Mouse (Mus musculus): ENCODE results near the gene Hsp90aa1. TPM values are rescaled to one million over a fixed set of nuclear protein-coding genes. Genes with fewer than 3 reads are reported as not detected.
"Not testable (repeated sequence)": the region's sequence is repeated elsewhere in the genome, so short reads cannot be mapped to it uniquely, and the experiment has no call there.

The Hsp90aa1 gene
- polyA plus RNA-seq, 1 experiment from 2014 or later: 698 TPM

DNA sequence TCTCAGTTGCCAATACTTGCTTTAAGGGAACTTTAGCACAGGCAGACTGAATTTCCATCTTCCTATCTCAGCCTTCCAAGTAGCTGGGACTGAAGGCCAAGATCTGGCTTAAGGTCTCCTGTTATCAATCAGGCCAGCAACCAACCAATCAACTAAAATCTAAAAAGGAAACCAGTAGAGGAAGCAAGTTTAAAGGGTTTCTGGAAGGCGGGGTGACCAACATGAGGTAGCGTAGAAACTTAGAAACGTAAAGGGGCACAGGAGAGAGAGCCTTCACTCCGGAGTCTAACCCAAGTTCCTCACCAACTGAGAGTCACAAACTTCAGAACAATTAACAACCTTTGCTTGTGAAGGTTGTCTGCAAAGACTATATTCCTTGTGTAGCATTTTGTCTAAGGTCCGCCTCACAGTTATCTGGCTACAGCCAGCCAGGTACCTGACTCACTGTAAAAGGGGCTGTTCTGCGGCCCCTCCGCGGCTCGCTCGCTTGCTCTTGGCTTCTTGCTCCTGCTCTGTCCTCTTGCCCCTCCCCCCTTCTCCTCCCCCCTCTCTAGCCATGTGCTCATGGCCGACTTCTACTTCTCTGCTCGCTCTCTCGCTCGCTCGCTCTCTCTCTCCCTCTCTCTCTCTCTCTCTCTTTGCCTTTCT is 3.9 kb downstream of the Hsp90aa1 start:
- Histone ChIP-seq H3K4me2 (peak overlapping the region; percentile 54), H3K36me3 (peaks cover 12% of the 10 kb centered on the region), H3K4me1 (peaks cover 54% of the 10 kb centered on the region), H3K9me3 (no peaks in the 10 kb centered on the region), H3K27me3 (replicated peaks) (no peaks in the 10 kb centered on the region), H3K9ac (peak overlapping the region; percentile 73), H3K4me3 (no peak overlapping the region), H3K27ac (replicated peaks) (no peak overlapping the region; the same call in 1 of the 2 replicates)
- WGBS: 30% methylated on average over 13 of the region's 15 CpGs
- ATAC-seq (ENCODE audit: extremely low read depth, insufficient number of reproducible peaks, low FRiP score, low TSS enrichment): no peak

DNA sequence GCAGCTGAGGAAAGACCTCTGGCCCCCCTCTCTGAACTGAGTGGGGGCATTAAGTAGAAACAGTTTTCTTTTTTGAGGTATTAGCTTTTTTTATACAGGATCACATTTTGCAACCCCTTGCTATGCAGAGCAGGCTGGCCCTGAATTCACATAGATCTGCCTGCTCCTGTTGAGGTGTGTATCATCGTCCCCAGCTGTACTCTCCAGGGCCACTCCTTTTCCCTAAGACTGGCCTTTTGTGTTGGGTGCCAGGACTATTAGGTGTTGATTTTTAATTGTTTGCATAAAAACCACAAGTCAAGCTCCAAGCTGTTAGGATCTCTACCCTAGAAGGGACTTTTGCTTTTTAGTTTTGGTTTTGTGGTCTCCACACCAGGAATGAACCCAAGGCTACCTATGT is 4.4 kb downstream of the Hsp90aa1 start:
- Histone ChIP-seq H3K27me3 (replicated peaks) (no peaks in the 10 kb centered on the region), H3K9me3 (no peaks in the 10 kb centered on the region), H3K36me3 (peaks cover 17% of the 10 kb centered on the region), H3K27ac (replicated peaks) (no peak overlapping the region; the same call in 1 of the 2 replicates), H3K4me3 (no peak overlapping the region), H3K4me1 (peaks cover 53% of the 10 kb centered on the region), H3K4me2 (peak overlapping the region; percentile 54; the same call in 1 of the 2 replicates), H3K9ac (peak overlapping the region; percentile 37)
- ATAC-seq (ENCODE audit: extremely low read depth, insufficient number of reproducible peaks, low FRiP score, low TSS enrichment): no peak
- 67% methylated on average over 1 of the region's 1 CpGs for WGBS

DNA sequence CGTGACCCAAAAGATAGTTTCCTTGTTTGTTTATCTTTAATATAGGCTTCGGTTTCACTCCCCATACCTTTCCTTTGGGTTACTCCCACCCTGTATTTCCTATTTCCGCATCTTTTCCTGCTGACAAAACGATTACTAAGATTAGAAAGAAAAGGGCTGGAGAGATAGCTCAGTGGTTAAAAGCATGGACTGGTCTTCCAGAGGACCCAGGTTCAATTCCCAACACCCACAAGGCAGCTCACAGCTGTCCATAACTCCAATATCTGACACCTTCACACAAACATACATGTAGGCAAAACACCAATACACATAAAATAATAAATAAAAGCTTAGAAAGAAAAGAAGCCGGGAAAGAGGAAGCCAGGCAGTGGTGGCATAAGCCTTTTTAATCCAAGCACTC is 5.1 kb downstream of the Hsp90aa1 start:
- peaks cover 22% of the 10 kb centered on the region for H3K36me3 ChIP-seq
- peaks cover 56% of the 10 kb centered on the region for H3K4me1 ChIP-seq
- no peak for ATAC-seq (ENCODE audit: extremely low read depth, insufficient number of reproducible peaks, low FRiP score, low TSS enrichment)
- H3K9me3 ChIP-seq: no peaks in the 10 kb centered on the region
- H3K4me2 ChIP-seq: no peak overlapping the region
- H3K27ac ChIP-seq (replicated peaks): no peak overlapping the region
- H3K4me3 ChIP-seq: no peak overlapping the region
- no peak overlapping the region for H3K9ac ChIP-seq
- no peaks in the 10 kb centered on the region for H3K27me3 ChIP-seq (replicated peaks)
- WGBS: 61% methylated on average over 5 of the region's 5 CpGs

DNA sequence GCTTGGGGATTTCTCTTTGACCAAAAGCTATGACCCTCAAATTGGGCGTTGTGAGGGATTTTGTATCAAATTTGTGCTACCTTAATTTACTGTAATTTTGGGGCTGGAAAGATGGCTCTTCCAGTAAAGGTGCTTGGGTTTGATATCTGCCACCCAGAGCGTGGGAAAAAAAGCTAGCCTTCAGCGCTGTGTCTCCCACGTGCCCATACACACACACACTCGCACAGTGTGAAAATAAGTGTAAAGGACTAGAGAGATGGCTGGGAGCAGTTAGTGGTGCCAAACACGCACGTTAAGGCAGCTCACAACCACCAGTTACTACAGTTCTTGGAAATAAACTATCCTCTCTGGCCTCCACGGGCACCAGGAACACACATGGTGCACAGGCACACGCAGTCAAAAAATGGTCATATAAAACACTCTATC is 5.5 kb downstream of the Hsp90aa1 start:
- no peak for ATAC-seq (ENCODE audit: extremely low read depth, insufficient number of reproducible peaks, low FRiP score, low TSS enrichment)
- 47% methylated on average over 9 of the region's 9 CpGs for WGBS
- H3K27ac ChIP-seq (replicated peaks): peak overlapping the region; percentile 87

DNA sequence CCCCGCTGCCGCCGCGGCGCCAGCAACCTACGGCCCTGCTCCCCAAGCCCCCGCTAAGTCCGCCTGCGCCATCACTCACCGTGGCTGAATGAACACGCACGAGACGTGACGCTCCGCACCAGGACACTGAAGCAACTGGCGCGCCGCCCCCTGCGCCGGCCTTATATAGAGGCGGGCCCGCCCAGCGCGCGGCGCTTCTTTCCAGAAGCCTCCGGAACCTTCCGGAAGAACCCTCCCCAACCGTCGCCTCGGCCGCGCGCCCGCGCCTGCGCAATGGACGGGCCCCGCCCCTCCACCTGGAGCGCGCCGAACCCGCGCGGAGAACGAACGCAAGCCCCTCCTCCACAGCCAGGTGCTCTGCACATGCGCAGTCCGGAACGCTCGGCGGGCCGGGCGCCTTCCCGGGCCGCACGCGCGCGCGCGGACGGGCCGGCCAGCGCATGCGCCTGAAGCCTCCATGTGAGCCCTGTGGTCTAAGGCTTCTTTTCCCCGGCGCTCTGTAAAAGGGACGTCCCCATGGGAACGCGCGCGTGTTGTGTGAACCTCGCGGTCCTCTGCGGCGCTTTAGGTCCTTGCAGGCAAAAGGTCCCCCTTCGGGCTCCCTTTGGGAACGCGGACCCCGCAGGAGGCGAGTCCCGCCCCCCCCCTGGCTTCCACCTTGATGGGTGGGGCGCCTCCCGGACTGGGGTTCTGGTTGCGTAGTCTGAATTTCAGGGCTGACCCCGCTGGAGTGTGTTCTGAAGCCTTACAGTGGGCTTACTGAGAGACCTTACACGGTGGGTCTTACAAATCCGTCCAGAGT is 6.2 kb downstream of the Hsp90aa1 start:
- Histone ChIP-seq H3K4me1 (peaks cover 54% of the 10 kb centered on the region), H3K27ac (replicated peaks) (peak overlapping the region; percentile 98), H3K36me3 (peaks cover 32% of the 10 kb centered on the region), H3K27me3 (replicated peaks) (no peaks in the 10 kb centered on the region), H3K9ac (peak overlapping the region; percentile 100), H3K4me3 (peak overlapping the region; percentile 100), H3K9me3 (no peaks in the 10 kb centered on the region), H3K4me2 (peak overlapping the region; percentile 88)
- under 1% methylated on average over 89 of the region's 89 CpGs for WGBS
- peak; percentile 93 for ATAC-seq (ENCODE audit: extremely low read depth, insufficient number of reproducible peaks, low FRiP score, low TSS enrichment)

More for the DNA sequence above, 5.5 kb downstream of the Hsp90aa1 start:
- H3K4me3 ChIP-seq: peak overlapping the region; percentile 100
- H3K9me3 ChIP-seq: no peaks in the 10 kb centered on the region
- H3K4me1 ChIP-seq: peaks cover 56% of the 10 kb centered on the region
- H3K4me2 ChIP-seq: peak overlapping the region; percentile 88
- H3K9ac ChIP-seq: peak overlapping the region; percentile 93
- peaks cover 26% of the 10 kb centered on the region for H3K36me3 ChIP-seq
- H3K27me3 ChIP-seq (replicated peaks): no peaks in the 10 kb centered on the region

DNA sequence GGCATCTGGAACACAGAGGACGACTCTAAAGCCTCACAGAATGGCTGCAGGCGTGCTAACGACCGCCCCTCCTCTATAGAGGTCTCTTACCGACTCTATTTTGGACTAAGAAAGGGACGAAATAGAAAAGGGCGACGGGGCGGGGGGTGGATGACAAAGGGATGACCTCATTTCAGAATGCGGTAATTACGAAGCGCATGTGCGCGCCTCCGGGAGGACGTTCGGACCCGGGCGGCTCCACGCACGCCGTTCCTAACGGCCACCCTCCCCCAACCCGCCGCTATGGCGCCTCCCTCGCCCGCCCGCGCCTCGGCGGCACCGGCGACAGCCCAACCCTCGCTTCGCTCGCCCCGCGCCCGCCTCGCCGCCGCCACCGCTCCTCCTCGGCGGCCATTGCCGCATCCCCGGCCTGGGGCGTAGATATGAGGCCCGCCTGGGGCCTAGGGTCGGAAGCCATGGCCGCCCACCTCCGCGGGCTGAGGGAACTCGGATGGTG is 6.8 kb downstream of the Hsp90aa1 start:
- H3K9ac ChIP-seq: peak overlapping the region; percentile 100
- under 1% methylated on average over 55 of the region's 55 CpGs for WGBS
- peak; percentile 54; the same call in 1 of the 2 replicates for ATAC-seq (ENCODE audit: extremely low read depth, insufficient number of reproducible peaks, low FRiP score, low TSS enrichment)
- H3K36me3 ChIP-seq: peaks cover 34% of the 10 kb centered on the region
- H3K9me3 ChIP-seq: no peaks in the 10 kb centered on the region
- H3K4me2 ChIP-seq: peak overlapping the region; percentile 76
- peaks cover 48% of the 10 kb centered on the region for H3K4me1 ChIP-seq
- no peaks in the 10 kb centered on the region for H3K27me3 ChIP-seq (replicated peaks)
- H3K4me3 ChIP-seq: peak overlapping the region; percentile 100
- peak overlapping the region; percentile 98 for H3K27ac ChIP-seq (replicated peaks)

DNA sequence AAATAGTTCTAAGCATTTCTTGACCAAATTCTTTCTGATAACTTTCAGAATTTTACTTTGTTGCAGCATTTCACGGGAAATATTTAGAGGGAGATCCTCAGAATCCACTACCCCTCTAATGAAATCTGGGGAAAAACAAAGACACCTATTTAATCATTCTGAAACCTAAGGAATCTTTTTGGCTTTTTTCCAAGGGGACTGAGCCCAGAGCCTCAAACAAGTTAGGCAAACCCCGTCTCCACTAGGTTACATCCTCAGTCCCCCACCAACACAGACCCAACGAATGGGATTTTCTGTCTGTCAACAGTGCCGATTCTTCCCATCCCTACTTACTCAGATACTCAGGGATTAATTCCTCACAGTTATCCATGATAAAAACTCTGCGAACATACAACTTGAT is 9.2 kb downstream of the Hsp90aa1 start:
- ATAC-seq (ENCODE audit: extremely low read depth, insufficient number of reproducible peaks, low FRiP score, low TSS enrichment); H3K9ac ChIP-seq; H3K27ac ChIP-seq (replicated peaks); H3K9me3 ChIP-seq; H3K27me3 ChIP-seq (replicated peaks); H3K4me2 ChIP-seq; H3K4me3 ChIP-seq: not testable (repeated sequence)
- Histone ChIP-seq H3K36me3 (peaks cover 57% of the 10 kb centered on the region), H3K4me1 (peaks cover 36% of the 10 kb centered on the region)
- 74% methylated on average over 5 of the region's 5 CpGs for WGBS

DNA sequence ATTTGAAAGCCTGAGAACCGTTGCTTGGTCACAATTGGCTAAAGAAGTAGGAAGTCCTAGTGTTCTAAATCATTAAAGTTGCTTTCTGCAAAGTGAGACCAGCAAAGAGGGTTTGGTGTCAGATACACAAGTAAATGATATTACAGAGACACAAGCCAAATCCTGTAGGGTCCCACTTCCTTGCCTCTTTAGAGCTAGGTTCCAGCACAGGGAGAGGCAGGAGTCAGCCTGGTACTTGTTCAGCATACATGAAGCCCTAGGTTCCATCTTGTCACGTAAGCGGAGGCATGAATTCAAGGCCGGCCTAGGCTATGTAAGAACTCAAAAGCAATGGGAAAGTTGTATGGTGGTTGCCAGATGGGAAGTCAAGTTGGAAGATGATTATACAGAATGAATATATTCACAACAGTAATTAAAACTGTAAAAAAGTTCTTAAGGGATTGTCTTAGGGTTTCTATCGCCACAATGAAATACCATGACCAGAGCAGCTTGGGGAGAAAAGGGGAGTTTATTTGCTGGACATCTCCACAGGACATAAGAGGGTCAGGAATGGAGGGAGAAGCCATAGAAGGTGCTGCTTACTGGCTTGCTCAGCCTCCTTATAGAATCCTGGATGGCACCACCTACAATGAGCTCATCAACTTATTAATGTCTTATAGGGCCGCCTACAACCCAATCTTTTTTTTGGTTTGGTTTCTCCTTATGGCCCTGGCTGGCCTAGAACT is 12.4 kb downstream of the Hsp90aa1 start:
- Histone ChIP-seq H3K4me3 (no peak overlapping the region), H3K9me3 (no peaks in the 10 kb centered on the region), H3K36me3 (peaks cover 72% of the 10 kb centered on the region), H3K27me3 (replicated peaks) (no peaks in the 10 kb centered on the region), H3K27ac (replicated peaks) (no peak overlapping the region), H3K4me1 (peaks cover 39% of the 10 kb centered on the region), H3K4me2 (no peak overlapping the region), H3K9ac (no peak overlapping the region)
- ATAC-seq (ENCODE audit: extremely low read depth, insufficient number of reproducible peaks, low FRiP score, low TSS enrichment): no peak
- 83% methylated on average over 6 of the region's 6 CpGs for WGBS

DNA sequence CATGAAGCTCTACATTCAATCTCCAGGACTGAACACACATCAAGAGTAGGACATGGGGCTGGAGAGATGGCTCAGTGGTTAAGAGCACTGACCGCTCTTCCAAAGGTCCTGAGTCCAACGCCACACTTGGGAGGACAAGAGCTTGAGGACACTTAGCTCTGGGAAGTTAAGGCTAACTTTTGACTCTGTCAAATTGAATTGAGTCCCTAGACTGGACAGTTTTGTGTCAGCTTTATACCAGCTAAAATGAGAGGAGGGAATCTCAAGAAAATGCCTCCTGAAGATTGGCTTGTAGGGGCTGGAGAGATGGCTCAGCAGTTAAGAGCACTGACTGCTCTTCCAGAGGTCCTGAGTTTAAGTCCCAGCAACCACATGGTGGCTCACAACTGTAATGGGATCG is 13.6 kb downstream of the Hsp90aa1 start:
- H3K4me2 ChIP-seq; H3K4me3 ChIP-seq; H3K9me3 ChIP-seq; H3K27me3 ChIP-seq (replicated peaks); ATAC-seq (ENCODE audit: extremely low read depth, insufficient number of reproducible peaks, low FRiP score, low TSS enrichment); H3K9ac ChIP-seq: not testable (repeated sequence)
- WGBS: 90% methylated on average over 3 of the region's 3 CpGs
- Histone ChIP-seq H3K4me1 (peaks cover 32% of the 10 kb centered on the region), H3K36me3 (peaks cover 64% of the 10 kb centered on the region), H3K27ac (replicated peaks) (peak overlapping the region; percentile 93)

DNA sequence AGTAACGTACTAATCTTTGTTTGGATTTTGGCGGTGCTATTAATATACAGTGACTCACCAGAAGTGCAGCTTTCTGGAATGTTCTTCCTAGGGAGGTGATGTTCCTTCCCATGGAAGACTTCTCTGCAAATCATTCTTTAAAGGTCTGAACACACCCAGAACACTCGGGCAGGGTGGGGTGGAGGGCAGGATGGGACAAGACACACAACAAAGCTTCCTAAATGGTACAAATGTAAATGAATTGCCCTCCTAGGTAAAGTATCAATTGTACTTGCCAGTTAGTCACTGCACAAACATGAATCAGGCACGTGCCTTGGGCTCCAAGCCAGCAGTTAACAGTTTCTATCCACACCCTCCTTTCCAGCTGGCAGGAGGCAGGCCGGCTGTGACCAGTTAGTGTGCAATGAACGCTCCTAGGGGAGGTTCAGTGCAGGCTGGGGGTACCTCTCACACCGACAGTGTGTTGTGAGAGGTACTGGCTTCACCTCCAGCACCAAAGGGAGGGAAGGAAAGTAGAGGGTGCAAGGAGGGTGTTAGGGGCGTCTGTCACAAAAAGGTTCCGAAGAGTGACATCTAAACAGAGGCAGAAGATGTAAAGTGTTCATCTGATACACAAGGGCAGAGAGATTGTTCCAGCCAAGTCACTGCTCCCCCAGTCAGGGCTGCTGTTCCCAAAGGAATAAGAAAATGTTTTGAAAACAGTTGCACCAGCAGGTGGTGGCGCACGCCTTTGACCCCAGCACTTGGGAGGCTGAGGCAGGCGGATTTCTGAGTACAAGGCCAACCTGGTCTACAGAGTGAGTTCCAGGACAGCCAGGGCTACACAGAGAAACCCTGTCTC is 14.4 kb downstream of the Hsp90aa1 start:
- H3K36me3 ChIP-seq: peaks cover 56% of the 10 kb centered on the region
- ATAC-seq (ENCODE audit: extremely low read depth, insufficient number of reproducible peaks, low FRiP score, low TSS enrichment): peak; percentile 69; the same call in 1 of the 2 replicates
- peak overlapping the region; percentile 32 for H3K4me2 ChIP-seq
- 43% methylated on average over 12 of the region's 12 CpGs for WGBS
- peak overlapping the region; percentile 93 for H3K27ac ChIP-seq (replicated peaks)
- no peak overlapping the region for H3K4me3 ChIP-seq
- H3K27me3 ChIP-seq (replicated peaks): no peaks in the 10 kb centered on the region
- peak overlapping the region; percentile 33; the same call in 1 of the 2 replicates for H3K9ac ChIP-seq
- peaks cover 25% of the 10 kb centered on the region for H3K4me1 ChIP-seq
- H3K9me3 ChIP-seq: no peaks in the 10 kb centered on the region

Measured in heart, embryonic 13.5 days (tissue).